Mouse (Mus musculus) R1 (cell line): ENCODE data around the gene Gm9495.
"Not testable (repeated sequence)": the region's sequence is repeated elsewhere in the genome, so short reads cannot be mapped to it uniquely, and the experiment has no call there.

ENCODE experiments used
- DNase-seq: peaks from one replicate; pipeline ENCODE4 v3.0.0-alpha.2; 2018; ENCODE audit warnings: low read depth, low spot score

Gene Gm9495

DNA sequence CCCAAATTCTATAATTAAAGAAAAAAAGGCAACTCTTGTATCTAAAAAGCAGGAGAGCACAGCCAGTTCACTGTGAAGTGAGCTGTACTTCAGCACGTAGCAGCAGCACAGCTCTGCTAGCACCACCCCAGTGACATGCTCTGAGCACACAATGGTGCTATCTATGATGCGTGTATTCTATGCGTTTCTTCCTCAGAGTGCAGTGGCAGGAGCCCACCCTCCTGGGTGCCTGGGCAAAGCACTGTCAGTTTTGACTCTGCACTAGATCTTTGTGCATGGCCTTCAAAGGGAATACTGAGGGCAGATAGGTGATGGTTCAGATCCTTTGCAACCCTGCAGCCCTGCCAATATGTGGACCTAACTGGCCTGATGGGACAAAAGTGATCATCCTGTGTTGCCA is at the start of gene Gm9495:
Gm9495 (minus strand) TSS at position 101 of the 400 bp plus-strand sequence.
- DNase-seq, result not testable (repeated sequence)

DNA sequence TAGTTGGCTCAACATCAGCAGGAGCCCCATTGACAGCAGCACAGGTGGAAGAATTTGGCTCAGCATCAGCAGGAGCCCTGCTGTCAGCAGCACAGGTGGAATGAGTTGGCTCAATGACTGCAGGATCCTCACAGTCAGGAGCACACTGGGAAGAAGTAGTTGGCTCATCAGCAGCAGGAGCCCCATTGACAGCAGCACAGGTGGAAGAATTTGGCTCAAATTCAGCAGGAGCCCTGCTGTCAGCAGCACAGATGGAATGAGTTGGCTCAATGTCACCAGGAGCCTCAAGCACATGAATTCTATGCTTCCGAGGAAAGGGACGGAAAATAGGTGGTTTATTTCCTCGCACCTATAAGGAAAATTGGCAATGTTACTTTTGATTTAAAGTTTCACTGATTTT is 21.6 kb upstream of the Gm9495 start:
- not testable (repeated sequence) for DNase-seq

DNA sequence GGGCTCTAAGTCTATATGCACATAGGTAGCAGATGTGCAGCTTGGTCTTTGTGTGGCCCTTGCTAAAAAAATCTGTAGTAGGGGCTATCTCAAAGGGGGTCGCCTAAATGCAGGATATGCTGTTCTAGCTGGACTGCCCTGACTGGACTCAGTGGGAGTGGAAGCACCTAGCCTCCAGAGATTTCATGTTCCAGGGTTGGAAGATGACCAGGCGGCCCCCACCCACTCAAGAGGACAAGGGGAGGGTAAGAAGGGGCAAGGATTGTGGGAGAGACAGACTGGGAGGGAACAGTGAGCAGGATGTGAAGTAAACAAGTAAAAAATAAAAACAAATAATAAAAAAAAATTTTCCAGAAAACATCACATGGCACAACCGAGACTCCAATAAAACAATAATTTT is 33.3 kb downstream of the Gm9495 start:
- DNase-seq, result not testable (repeated sequence)

DNA sequence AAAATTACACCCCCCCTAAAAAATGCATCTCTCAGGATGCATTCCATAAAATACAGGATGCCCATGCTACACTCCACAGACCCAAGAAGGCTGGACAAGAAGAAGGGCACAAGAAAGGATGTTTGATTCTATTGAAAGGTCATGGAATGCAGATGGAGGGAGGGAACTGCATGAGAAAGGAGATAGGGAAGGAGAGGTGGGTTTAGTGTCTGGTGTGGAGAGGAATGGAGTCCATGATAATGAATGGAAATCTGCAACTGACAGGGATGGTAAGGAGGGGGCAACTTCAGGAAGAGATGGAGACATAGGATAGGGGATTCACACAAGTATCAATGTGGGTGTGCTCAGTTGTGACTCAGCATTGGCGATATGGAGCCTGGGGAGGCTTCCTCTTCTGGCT is 39.0 kb downstream of the Gm9495 start:
- peak; percentile 88 for DNase-seq

DNA sequence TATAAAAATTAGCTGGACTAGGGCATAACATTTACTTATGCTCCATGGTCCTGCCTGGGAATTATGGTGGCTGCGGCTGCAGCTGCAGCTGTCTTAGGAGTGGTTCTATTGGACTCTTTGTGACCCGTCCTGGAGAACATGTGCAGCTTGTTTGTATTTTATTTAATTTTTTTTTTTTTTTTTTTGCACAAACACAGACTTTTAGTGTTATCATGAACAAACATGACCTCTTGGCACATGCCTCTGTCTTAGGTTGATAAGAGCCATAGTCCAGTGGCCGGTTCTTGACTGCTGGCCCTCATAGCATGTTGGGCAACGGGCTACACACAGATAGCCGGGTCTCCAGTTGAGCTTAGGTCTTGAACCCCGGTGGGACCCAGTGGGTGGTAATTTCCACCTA is 48.6 kb downstream of the Gm9495 start:
- no peak for DNase-seq

DNA sequence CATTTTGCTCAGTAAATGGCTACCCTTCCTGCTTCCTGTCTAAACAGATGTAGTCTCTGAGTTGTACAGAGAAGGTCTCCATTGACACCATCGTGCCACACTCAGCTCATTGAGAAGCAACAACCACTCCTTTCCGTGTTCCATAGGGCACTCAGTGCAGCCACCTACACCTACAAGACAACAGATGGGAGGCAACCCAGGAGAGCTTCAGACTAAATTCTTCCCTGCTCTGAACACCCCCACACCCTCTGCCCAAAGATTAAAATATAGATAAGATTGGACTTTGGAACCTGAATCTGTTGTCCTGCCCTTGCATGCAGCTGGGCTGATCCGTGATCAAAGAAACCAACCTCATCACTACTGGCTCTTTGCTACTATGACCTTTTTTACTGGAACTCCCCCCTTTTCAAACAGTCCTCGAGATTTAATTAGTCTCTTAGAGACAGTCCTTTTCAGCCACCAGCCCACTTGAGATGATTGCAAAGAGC is 53.4 kb downstream of the Gm9495 start:
- DNase-seq, result no peak

DNA sequence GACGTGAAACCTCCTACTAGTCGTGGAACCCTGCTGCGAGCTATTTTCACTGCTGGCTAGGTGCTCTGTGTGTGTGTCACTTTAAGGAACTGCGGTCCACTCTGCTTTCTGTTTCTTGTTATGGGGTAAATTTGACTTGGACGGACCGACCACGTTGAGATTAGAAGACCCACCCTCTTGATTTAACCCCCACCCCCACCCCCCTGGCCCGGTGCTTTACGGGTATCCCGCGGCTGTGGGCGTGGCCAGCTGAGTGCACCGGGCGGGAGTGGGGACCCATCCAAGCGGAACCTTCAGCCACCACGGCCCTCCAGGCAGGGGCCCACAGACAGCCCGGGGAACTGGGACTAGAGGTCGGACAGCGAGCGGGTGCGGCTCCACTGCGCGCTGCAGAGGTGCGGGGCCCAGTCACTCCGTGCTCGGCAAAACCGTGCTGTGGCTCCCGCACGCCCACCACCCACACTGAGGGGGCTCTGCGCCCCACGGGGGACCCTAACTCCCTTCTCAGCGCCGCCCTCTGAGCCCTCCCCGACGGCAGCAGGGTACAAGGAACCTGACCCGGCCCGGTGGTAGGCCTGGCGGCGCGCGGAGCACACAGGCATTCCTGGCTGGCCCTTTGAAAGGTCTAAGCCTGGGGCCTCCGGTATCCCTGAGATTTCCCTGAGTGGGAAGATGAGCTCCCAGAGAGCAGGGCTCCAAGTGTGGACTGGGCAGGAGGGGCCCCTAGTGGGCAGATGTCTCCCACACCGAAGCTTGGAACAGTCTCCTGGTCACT is 54.0 kb downstream of the Gm9495 start:
- DNase-seq, result peak; percentile 58

DNA sequence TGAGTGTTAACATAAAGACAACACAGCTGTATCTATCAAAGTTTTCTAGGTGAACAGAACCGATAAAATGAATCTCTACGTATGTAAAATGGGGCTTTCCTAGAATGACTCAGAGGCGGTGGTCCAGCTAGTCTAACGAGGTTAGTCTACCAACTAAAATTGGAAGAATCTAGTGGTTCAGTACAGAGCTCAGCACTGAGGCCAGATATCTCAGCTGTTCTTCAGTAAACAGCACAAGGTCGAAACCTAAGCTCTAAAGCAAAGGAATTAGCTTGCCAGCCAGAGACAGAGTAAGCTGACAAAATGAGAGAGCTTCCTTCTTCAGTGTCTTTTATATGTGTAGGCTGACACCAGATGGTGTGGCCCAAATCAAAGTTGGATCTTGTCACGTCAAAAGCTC is 57.2 kb downstream of the Gm9495 start:
- DNase-seq, result no peak

DNA sequence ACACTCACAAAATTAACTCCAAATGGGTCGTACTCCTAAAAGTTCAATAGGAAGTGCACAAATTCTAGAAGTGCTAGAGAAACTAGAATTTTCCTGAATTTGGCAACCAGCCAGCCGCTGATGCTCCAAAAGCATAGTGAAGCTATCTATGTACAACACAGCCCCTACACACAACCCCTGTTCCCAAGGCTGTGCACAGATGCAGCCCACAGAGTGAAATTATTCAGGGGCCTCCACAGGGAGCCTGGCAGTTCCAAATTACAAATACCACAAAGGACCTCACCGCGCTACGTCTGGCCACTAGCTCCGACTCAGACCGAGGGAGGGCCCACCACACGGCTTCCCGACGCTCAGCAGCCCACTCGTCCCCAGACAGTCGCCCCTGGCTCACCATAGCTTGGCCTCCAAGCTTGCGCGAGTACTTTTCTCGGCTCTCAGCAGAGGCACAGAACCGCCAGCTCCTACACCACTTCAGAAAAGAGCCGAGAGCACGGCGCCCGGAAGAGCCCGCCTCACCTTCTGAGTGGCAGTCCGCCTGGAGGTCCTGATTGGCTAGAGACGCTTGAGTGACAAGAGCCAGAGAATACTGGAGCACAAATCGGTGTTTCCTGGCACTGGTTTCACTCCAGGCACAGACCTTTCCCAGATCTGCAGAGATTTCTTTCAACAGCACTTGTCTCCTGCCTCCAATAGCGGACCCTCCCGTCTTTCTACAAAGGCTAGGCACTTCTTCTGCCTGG is 58.1 kb downstream of the Gm9495 start:
- DNase-seq, result peak; percentile 96

DNA sequence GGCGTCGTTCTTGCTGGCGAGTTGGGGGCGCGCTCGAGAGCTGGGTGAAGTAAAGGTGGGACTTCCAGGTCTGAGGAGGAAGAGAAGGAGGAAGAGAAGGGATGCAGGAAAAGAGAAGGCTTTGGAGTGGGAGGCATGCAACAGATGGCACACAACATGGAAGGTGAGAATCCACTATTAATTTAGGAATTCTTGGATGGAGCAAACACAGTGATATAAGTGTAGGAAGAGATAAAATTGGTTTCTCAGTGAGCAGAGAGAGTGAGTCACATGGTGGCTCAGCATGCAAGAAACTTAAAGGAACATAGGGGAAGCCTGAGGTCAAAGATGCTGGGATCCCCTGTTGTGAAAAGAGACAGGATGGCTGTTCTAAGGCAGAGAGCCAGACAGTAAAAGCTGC is 69.0 kb downstream of the Gm9495 start:
- DNase-seq, result no peak
